Mouse (Mus musculus): ENCODE results near the gene Cdkn1c.

The Cdkn1c gene

GRCm38 (mm10) chr7:143466099-143466677, 5.3 kb upstream of the Cdkn1c start:
- peaks cover 81% of the 10 kb centered on the region for H3K27me3 ChIP-seq (ENCODE audit: insufficient read depth, low read length)
- peaks cover 72% of the 10 kb centered on the region for H3K4me1 ChIP-seq (replicated peaks; ENCODE audit: low read depth, low read length)
- H3K9me3 ChIP-seq (ENCODE audit: low read length), result no peaks in the 10 kb centered on the region
- no peaks in the 10 kb centered on the region for H3K36me3 ChIP-seq (ENCODE audit: insufficient read depth, low read length)
- no peak overlapping the region for H3K4me3 ChIP-seq (replicated peaks; ENCODE audit: low read length)
- peak; percentile 69 for TF ChIP-seq CTCF (conservative IDR thresholded peaks at IDR 0.05; ENCODE audit: low read length)
- TF ChIP-seq POU5F1 (IDR thresholded peaks at IDR 0.05; ENCODE audit: borderline replicate concordance, low read length), result no peak

- peaks cover 75% of the 10 kb centered on the region for H3K4me1 ChIP-seq (replicated peaks; ENCODE audit: low read depth, low read length)
Observed at GRCm38 (mm10) chr7:143464811-143465560, 4.1 kb upstream of the Cdkn1c start.

GRCm38 (mm10) chr7:143463865-143464415, 3.1 kb upstream of the Cdkn1c start:
- no peak overlapping the region for H3K4me3 ChIP-seq (replicated peaks; ENCODE audit: low read length)
- H3K4me1 ChIP-seq (replicated peaks; ENCODE audit: low read depth, low read length), result peaks cover 74% of the 10 kb centered on the region
- TF ChIP-seq CTCF (conservative IDR thresholded peaks at IDR 0.05; ENCODE audit: low read length) (peak; percentile 61), POU5F1 (IDR thresholded peaks at IDR 0.05; ENCODE audit: borderline replicate concordance, low read length) (no peak), NANOG (IDR thresholded peaks at IDR 0.05; ENCODE audit: borderline replicate concordance, low read length) (no peak)
- H3K9me3 ChIP-seq (ENCODE audit: low read length), result no peaks in the 10 kb centered on the region
- H3K27me3 ChIP-seq (ENCODE audit: insufficient read depth, low read length), result peaks cover 92% of the 10 kb centered on the region
- H3K36me3 ChIP-seq (ENCODE audit: insufficient read depth, low read length), result no peaks in the 10 kb centered on the region

More at GRCm38 (mm10) chr7:143464811-143465560, 4.1 kb upstream of the Cdkn1c start:
- Histone ChIP-seq H3K27me3 (ENCODE audit: insufficient read depth, low read length) (peaks cover 85% of the 10 kb centered on the region), H3K4me3 (replicated peaks; ENCODE audit: low read length) (peak overlapping the region; percentile 71), H3K36me3 (ENCODE audit: insufficient read depth, low read length) (no peaks in the 10 kb centered on the region), H3K9me3 (ENCODE audit: low read length) (no peaks in the 10 kb centered on the region)
- TF ChIP-seq NANOG (IDR thresholded peaks at IDR 0.05; ENCODE audit: borderline replicate concordance, low read length) (no peak), POU5F1 (IDR thresholded peaks at IDR 0.05; ENCODE audit: borderline replicate concordance, low read length) (no peak), CTCF (conservative IDR thresholded peaks at IDR 0.05; ENCODE audit: low read length) (no peak)

- H3K4me1 ChIP-seq (replicated peaks; ENCODE audit: low read depth, low read length), result peaks cover 63% of the 10 kb centered on the region
- peaks cover 92% of the 10 kb centered on the region for H3K27me3 ChIP-seq (ENCODE audit: insufficient read depth, low read length)
- TF ChIP-seq CTCF (conservative IDR thresholded peaks at IDR 0.05; ENCODE audit: low read length), result no peak
- no peak for TF ChIP-seq POU5F1 (IDR thresholded peaks at IDR 0.05; ENCODE audit: borderline replicate concordance, low read length)
- no peak for TF ChIP-seq NANOG (IDR thresholded peaks at IDR 0.05; ENCODE audit: borderline replicate concordance, low read length)
- H3K4me3 ChIP-seq (replicated peaks; ENCODE audit: low read length), result no peak overlapping the region
- H3K9me3 ChIP-seq (ENCODE audit: low read length), result peaks cover 2% of the 10 kb centered on the region; the same call in 1 of the 2 replicates
- no peaks in the 10 kb centered on the region for H3K36me3 ChIP-seq (ENCODE audit: insufficient read depth, low read length)
Observed at GRCm38 (mm10) chr7:143462516-143462915, 1.7 kb upstream of the Cdkn1c start.

- peaks cover 94% of the 10 kb centered on the region for H3K27me3 ChIP-seq (ENCODE audit: insufficient read depth, low read length)
- TF ChIP-seq NANOG (IDR thresholded peaks at IDR 0.05; ENCODE audit: borderline replicate concordance, low read length) (no peak), POU5F1 (IDR thresholded peaks at IDR 0.05; ENCODE audit: borderline replicate concordance, low read length) (no peak), CTCF (conservative IDR thresholded peaks at IDR 0.05; ENCODE audit: low read length) (no peak)
- H3K9me3 ChIP-seq (ENCODE audit: low read length), result peaks cover 3% of the 10 kb centered on the region; the same call in 1 of the 2 replicates
- H3K4me3 ChIP-seq (replicated peaks; ENCODE audit: low read length), result no peak overlapping the region
- peaks cover 57% of the 10 kb centered on the region for H3K4me1 ChIP-seq (replicated peaks; ENCODE audit: low read depth, low read length)
- H3K36me3 ChIP-seq (ENCODE audit: insufficient read depth, low read length), result no peaks in the 10 kb centered on the region
Observed at GRCm38 (mm10) chr7:143461920-143462319, 1.1 kb upstream of the Cdkn1c start.

GRCm38 (mm10) chr7:143461294-143461870, 532 bp upstream of the Cdkn1c start:
- Histone ChIP-seq H3K36me3 (ENCODE audit: insufficient read depth, low read length) (no peaks in the 10 kb centered on the region), H3K4me1 (replicated peaks; ENCODE audit: low read depth, low read length) (peaks cover 53% of the 10 kb centered on the region), H3K9me3 (ENCODE audit: low read length) (peaks cover 3% of the 10 kb centered on the region; the same call in 1 of the 2 replicates), H3K4me3 (replicated peaks; ENCODE audit: low read length) (peak overlapping the region; percentile 52), H3K27me3 (ENCODE audit: insufficient read depth, low read length) (peaks cover 94% of the 10 kb centered on the region)
- TF ChIP-seq POU5F1 (IDR thresholded peaks at IDR 0.05; ENCODE audit: borderline replicate concordance, low read length) (no peak), CTCF (conservative IDR thresholded peaks at IDR 0.05; ENCODE audit: low read length) (no peak), NANOG (IDR thresholded peaks at IDR 0.05; ENCODE audit: borderline replicate concordance, low read length) (no peak)

GRCm38 (mm10) chr7:143460217-143460834, 524 bp downstream of the Cdkn1c start:
- Histone ChIP-seq H3K4me3 (replicated peaks; ENCODE audit: low read length) (peak overlapping the region; percentile 78), H3K27me3 (ENCODE audit: insufficient read depth, low read length) (peaks cover 94% of the 10 kb centered on the region), H3K36me3 (ENCODE audit: insufficient read depth, low read length) (no peaks in the 10 kb centered on the region), H3K9me3 (ENCODE audit: low read length) (peaks cover 3% of the 10 kb centered on the region; the same call in 1 of the 2 replicates), H3K4me1 (replicated peaks; ENCODE audit: low read depth, low read length) (peaks cover 42% of the 10 kb centered on the region)
- no peak for TF ChIP-seq CTCF (conservative IDR thresholded peaks at IDR 0.05; ENCODE audit: low read length)
- no peak for TF ChIP-seq NANOG (IDR thresholded peaks at IDR 0.05; ENCODE audit: borderline replicate concordance, low read length)
- no peak for TF ChIP-seq POU5F1 (IDR thresholded peaks at IDR 0.05; ENCODE audit: borderline replicate concordance, low read length)

Measured in E14TG2a.4 (cell line).